Mouse (Mus musculus) myocyte (in vitro differentiated cells): ENCODE data around the gene Nol9. TPM values are rescaled to one million over a fixed set of nuclear protein-coding genes. Genes with fewer than 3 reads are reported as not detected.
A peak's percentile ranks its signal among the peaks of the same experiment; 100 is the strongest.

Source experiments
- H3K27me3 ChIP-seq: one replicate; pipeline ENCODE4 v1.6.1; 2011; ENCODE audit not compliant: control insufficient read depth, insufficient read depth, insufficient read length
- H3K36me3 ChIP-seq: one replicate; pipeline ENCODE4 v1.6.1; 2011; ENCODE audit not compliant: control insufficient read depth, insufficient read depth
- H3K4me2 ChIP-seq: one replicate; pipeline ENCODE4 v1.6.1; 2011; ENCODE audit warnings: low read depth, control low read depth
- H3K4me3 ChIP-seq: one replicate; pipeline ENCODE4 v1.5.1; 2011; ENCODE audit warnings: mild to moderate bottlenecking, control low read depth, moderate library complexity
- H3K79me2 ChIP-seq: one replicate; pipeline ENCODE4 v1.6.1; 2011; ENCODE audit not compliant: control insufficient read depth, insufficient read depth
- H3ac ChIP-seq: one replicate; pipeline ENCODE4 v1.6.1; 2011; ENCODE audit not compliant: control insufficient read depth, insufficient read length
- CEBPB ChIP-seq: IDR thresholded peaks from 2 replicates; pipeline ENCODE4 v1.6.1; 2011; ENCODE audit warnings: mild to moderate bottlenecking, moderate library complexity; ENCODE audit not compliant: poor library complexity, insufficient read depth, severe bottlenecking
- E2F4 ChIP-seq: IDR thresholded peaks from one replicate; pipeline ENCODE4 v1.6.1; 2011; ENCODE audit warnings: mild to moderate bottlenecking, control low read depth, moderate library complexity; ENCODE audit not compliant: insufficient read depth
- MAX ChIP-seq: IDR thresholded peaks from one replicate; pipeline ENCODE4 v1.6.1; 2011; ENCODE audit warnings: low read depth, mild to moderate bottlenecking, control low read depth
- MYOD1 ChIP-seq, 3 experiments: IDR thresholded peaks; one replicate each; pipeline ENCODE4 v1.6.1; 2011; ENCODE audit warnings: control low read depth in 2 of 3, low read depth in 2 of 3, mild to moderate bottlenecking in 2 of 3, moderate library complexity in 1 of 3; ENCODE audit not compliant: insufficient read length in 2 of 3, control insufficient read depth in 1 of 3
- MYOG ChIP-seq, 3 experiments: IDR thresholded peaks; one replicate each; pipeline ENCODE4 v1.6.1; 2011; ENCODE audit warnings: control low read depth in 2 of 3, low read depth in 2 of 3, mild to moderate bottlenecking in 2 of 3; ENCODE audit not compliant: insufficient read length in 2 of 3, control insufficient read depth in 1 of 3, insufficient read depth in 1 of 3
- POLR2A ChIP-seq: IDR thresholded peaks from one replicate; pipeline ENCODE4 v1.6.1; 2011; ENCODE audit warnings: low read depth, mild to moderate bottlenecking, control low read depth, moderate library complexity; ENCODE audit not compliant: insufficient read length
- POLR2AphosphoS2 ChIP-seq: IDR thresholded peaks from one replicate; pipeline ENCODE4 v1.6.1; 2011; ENCODE audit warnings: low read depth, control low read depth; ENCODE audit not compliant: insufficient read length
- REST ChIP-seq: IDR thresholded peaks from one replicate; pipeline ENCODE4 v1.6.1; 2011; ENCODE audit warnings: mild to moderate bottlenecking, control low read depth, moderate library complexity; ENCODE audit not compliant: insufficient read depth, insufficient read length
- SRF ChIP-seq: IDR thresholded peaks from one replicate; pipeline ENCODE4 v1.6.1; 2011; ENCODE audit warnings: low read depth; ENCODE audit not compliant: control insufficient read depth, insufficient read length
- TCF12 ChIP-seq: IDR thresholded peaks from one replicate; pipeline ENCODE4 v1.6.1; 2011; ENCODE audit warnings: mild to moderate bottlenecking, control low read depth; ENCODE audit not compliant: poor library complexity, insufficient read depth, severe bottlenecking
- TCF3 ChIP-seq: IDR thresholded peaks from one replicate; pipeline ENCODE4 v1.6.1; 2011; ENCODE audit warnings: low read depth, control low read depth; ENCODE audit not compliant: insufficient read length
- USF1 ChIP-seq: IDR thresholded peaks from one replicate; pipeline ENCODE4 v1.6.1; 2011; ENCODE audit warnings: low read depth, mild to moderate bottlenecking, control low read depth, moderate library complexity
- polyA plus RNA-seq: library from polyadenylated mRNA; unstranded; fragments of >200 nt; fragmentation: generic; extraction: Trizol; gene quantifications from one replicate; pipeline ENCODE4 v1.2.1, GENCODE M21; 2012; ENCODE audit warnings: missing spikeins

The Nol9 gene
- polyA plus RNA-seq, 1 experiment: 28.5 TPM

DNA sequence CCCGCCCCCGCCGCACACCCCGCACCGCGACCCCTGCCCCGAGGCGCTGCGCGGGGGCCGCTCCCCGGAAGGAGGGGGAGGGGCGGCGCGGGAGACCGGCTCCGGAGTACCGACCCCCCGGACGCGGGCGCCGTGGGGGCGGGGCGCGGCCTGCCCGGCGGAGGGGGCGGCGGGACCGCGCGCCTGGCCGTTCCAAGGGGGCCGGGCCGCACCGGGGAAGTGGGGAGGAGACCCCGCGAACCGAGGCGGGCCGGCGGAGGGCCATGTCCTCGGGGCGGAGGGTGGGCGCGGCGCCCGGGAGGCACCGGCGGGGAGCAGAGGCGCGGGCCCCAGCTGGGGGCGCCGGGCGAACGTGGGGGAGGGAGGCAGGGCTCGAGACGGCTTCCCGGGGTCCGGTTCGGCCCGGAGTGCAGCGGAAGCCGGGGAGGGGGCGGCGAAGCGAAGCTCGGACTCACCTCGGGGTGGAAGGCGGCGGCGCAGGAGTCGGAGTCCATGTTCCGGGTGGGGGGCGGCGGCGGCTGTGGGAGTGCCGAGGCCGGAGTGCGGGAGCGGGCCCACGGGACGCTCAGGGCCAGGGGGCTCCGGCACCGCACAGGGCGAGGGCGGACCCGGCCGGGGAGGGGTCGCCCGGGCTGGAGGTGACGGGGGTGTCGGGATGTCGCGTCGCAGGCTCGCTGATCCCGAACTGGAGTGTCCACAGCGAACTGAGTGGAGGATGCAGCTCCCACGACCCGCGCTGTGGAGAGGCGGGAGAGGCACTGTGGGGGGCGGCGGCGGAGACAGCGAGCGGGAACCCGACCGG is 43.5 kb upstream of the Nol9 start:
- peak; percentile 75 for TF ChIP-seq POLR2A
- TF ChIP-seq MYOG (IDR thresholded peaks at IDR 0.05; ENCODE audit: control insufficient read depth in 1 of 3, insufficient read depth in 1 of 3, insufficient read length in 2 of 3, low read depth in 2 of 3): peak in 1 of 3 experiments; percentile 27
- no peak for TF ChIP-seq REST
- TF ChIP-seq TCF3: peak; percentile 16
- TF ChIP-seq USF1: no peak
- TF ChIP-seq MYOD1 (IDR thresholded peaks at IDR 0.05; ENCODE audit: control insufficient read depth in 1 of 3, insufficient read length in 2 of 3, low read depth in 2 of 3): peak in 1 of 3 experiments; percentile 19
- TF ChIP-seq SRF: no peak
- TF ChIP-seq POLR2AphosphoS2: peak; percentile 52
- peak overlapping the region; percentile 50 for H3K4me3 ChIP-seq
- H3K79me2 ChIP-seq: peaks cover 27% of the 10 kb centered on the region
- H3K27me3 ChIP-seq: no peaks in the 10 kb centered on the region
- peak overlapping the region; percentile 99 for H3ac ChIP-seq
- H3K36me3 ChIP-seq: peaks cover 5% of the 10 kb centered on the region
- no peak overlapping the region for H3K4me2 ChIP-seq

- Histone ChIP-seq H3K4me2 (peak within 1 kb of the TSS; percentile 98), H3K4me3 (peak within 1 kb of the TSS; percentile 50), H3K79me2 (peaks cover 27% of the 10 kb centered on the region), H3ac (peak within 1 kb of the TSS; percentile 99), H3K27me3 (no peaks in the 10 kb centered on the region), H3K36me3 (peaks cover 5% of the 10 kb centered on the region)
- no peak for TF ChIP-seq MYOD1 (IDR thresholded peaks at IDR 0.05; ENCODE audit: control insufficient read depth in 1 of 3, insufficient read length in 2 of 3, low read depth in 2 of 3)
- TF ChIP-seq REST: no peak
- TF ChIP-seq SRF: peak; percentile 54
- TF ChIP-seq CEBPB: no peak
- TF ChIP-seq TCF3: no peak
- no peak for TF ChIP-seq E2F4
- no peak for TF ChIP-seq TCF12
- TF ChIP-seq POLR2AphosphoS2: no peak
- peak; percentile 36 for TF ChIP-seq USF1
- peak; percentile 80 for TF ChIP-seq POLR2A
- no peak for TF ChIP-seq MYOG (IDR thresholded peaks at IDR 0.05; ENCODE audit: control insufficient read depth in 1 of 3, insufficient read depth in 1 of 3, insufficient read length in 2 of 3, low read depth in 2 of 3)
- TF ChIP-seq MAX: no peak
Observed at GRCm38 (mm10) chr4:151996173-151996950, 42.8 kb upstream of the Nol9 start, which contains the start of gene Phf13. Phf13 (minus strand) TSS chr4:151996258.

DNA sequence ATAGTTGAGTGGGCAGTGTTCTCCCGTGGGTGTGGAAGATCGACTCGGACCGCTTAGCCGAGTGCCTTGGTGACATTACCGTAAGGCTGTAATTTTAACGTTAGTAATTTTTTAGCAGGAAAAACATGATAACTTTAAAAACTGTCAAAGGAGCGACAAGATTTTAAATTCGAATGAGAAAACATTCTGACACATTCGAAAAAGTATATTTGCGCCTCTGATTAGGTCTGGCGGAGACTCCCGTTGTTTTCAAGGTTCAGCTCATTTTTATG is 42.2 kb upstream of the Nol9 start:
- peaks cover 3% of the 10 kb centered on the region for H3K36me3 ChIP-seq
- H3K79me2 ChIP-seq: peaks cover 27% of the 10 kb centered on the region
- H3K4me3 ChIP-seq: peak overlapping the region; percentile 50
- H3K4me2 ChIP-seq: peak overlapping the region; percentile 98
- no peaks in the 10 kb centered on the region for H3K27me3 ChIP-seq
- peak overlapping the region; percentile 99 for H3ac ChIP-seq
- TF ChIP-seq E2F4 (no peak), TCF12 (no peak)

DNA sequence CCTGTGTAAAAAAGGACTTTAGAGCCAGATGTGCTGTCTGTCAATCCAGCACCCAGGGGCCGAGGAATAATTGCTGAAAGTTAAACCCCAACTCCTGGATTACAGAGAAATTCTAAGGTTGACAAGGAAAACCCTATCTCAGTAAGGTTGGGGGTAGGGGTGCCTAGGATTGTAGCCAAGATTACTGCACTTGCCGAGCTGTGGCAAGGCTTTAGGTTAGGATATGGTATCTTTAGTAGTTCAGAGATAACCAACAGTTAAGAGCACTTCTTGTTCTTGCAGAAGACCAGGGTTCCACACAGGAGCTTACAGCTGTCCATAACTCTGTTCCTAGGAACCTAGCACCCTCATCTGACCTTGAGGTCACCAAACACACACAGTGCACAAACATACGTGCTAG is 41.4 kb upstream of the Nol9 start:
- peak overlapping the region; percentile 50 for H3K4me3 ChIP-seq
- H3K4me2 ChIP-seq: peak overlapping the region; percentile 98
- H3K27me3 ChIP-seq: no peaks in the 10 kb centered on the region
- TF ChIP-seq POLR2A: no peak
- TF ChIP-seq MAX: no peak
- no peak for TF ChIP-seq TCF3
- TF ChIP-seq REST: no peak
- TF ChIP-seq TCF12: no peak
- TF ChIP-seq CEBPB: no peak
- no peak overlapping the region for H3ac ChIP-seq
- peaks cover 27% of the 10 kb centered on the region for H3K79me2 ChIP-seq
- H3K36me3 ChIP-seq: no peaks in the 10 kb centered on the region

GRCm38 (mm10) chr4:151999481-151999880 is 39.6 kb upstream of the Nol9 start:
- peaks cover 9% of the 10 kb centered on the region for H3K79me2 ChIP-seq
- no peak overlapping the region for H3K4me2 ChIP-seq
- no peak overlapping the region for H3K4me3 ChIP-seq
- TF ChIP-seq TCF12: no peak
- TF ChIP-seq USF1: no peak
- TF ChIP-seq CEBPB: no peak
- TF ChIP-seq POLR2AphosphoS2: no peak
- no peak for TF ChIP-seq REST
- TF ChIP-seq E2F4: no peak
- no peak for TF ChIP-seq TCF3
- TF ChIP-seq SRF: no peak
- no peak for TF ChIP-seq POLR2A
- no peak for TF ChIP-seq MYOD1 (IDR thresholded peaks at IDR 0.05; ENCODE audit: control insufficient read depth in 1 of 3, insufficient read length in 2 of 3, low read depth in 2 of 3)
- TF ChIP-seq MAX: no peak
- TF ChIP-seq MYOG (IDR thresholded peaks at IDR 0.05; ENCODE audit: control insufficient read depth in 1 of 3, insufficient read depth in 1 of 3, insufficient read length in 2 of 3, low read depth in 2 of 3): no peak
- H3K27me3 ChIP-seq: no peaks in the 10 kb centered on the region
- no peak overlapping the region for H3ac ChIP-seq
- H3K36me3 ChIP-seq: no peaks in the 10 kb centered on the region
